Mouse (Mus musculus): ENCODE measurements around the gene Ripk3.
A peak's percentile ranks its signal among the peaks of the same experiment; 100 is the strongest.

The Ripk3 gene

GRCm38 (mm10) chr14:55761163-55761562 is 27.5 kb downstream of the Ripk3 start, which contains the start of gene Ltb4r2:
Ltb4r2 (plus strand) TSS chr14:55761428.
- no peak for DNase-seq

DNA sequence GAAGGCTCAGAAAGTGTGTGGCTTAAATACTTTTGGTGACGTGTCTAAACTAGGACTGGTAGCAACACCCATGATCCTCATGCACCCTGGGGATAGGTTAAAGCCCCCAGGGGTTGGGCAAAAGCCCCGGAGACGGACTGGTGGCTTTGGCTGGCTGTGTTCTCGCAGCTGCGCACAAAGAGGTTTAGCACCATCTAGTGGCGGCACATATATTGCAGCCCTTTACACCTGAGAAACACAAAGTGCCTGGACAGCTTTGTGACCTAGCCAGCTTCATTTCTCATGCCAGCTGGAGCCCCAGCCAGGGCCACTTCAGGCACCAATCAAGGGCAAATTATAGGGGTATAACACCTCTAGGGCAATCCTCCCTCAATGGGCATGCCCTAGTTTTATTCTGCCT is 28.5 kb downstream of the Ripk3 start:
- DNase-seq = peak; percentile 91 to 95

DNA sequence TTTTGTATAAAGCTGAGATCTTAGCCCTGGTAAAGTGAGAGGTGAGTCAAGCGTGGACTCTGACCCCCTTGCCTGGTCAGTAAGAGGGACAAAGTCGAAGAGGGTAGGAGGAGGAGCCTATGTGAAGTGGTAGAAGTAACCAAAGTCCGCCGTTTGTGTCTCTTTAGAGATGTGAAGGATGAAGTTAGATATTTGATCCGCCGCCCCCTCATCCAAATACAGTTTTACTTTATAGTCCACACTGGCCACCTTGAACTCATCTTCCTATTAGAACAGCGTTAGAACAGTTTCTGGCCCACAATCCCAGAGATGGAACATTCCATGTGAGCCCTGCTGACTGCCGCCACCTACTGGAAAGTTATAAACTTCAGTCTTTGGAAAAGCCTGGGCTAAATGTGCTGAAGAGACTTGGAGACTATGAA is 30.3 kb downstream of the Ripk3 start, which contains the start of gene Cideb:
Gene Cideb, minus strand, starts transcription at position 96 of the 422 bp plus-strand sequence.
- peak; percentile 66 to 76 for DNase-seq

- DNase-seq = no peak
Measured at GRCm38 (mm10) chr14:55757566-55757965, 31.1 kb downstream of the Ripk3 start.

DNA sequence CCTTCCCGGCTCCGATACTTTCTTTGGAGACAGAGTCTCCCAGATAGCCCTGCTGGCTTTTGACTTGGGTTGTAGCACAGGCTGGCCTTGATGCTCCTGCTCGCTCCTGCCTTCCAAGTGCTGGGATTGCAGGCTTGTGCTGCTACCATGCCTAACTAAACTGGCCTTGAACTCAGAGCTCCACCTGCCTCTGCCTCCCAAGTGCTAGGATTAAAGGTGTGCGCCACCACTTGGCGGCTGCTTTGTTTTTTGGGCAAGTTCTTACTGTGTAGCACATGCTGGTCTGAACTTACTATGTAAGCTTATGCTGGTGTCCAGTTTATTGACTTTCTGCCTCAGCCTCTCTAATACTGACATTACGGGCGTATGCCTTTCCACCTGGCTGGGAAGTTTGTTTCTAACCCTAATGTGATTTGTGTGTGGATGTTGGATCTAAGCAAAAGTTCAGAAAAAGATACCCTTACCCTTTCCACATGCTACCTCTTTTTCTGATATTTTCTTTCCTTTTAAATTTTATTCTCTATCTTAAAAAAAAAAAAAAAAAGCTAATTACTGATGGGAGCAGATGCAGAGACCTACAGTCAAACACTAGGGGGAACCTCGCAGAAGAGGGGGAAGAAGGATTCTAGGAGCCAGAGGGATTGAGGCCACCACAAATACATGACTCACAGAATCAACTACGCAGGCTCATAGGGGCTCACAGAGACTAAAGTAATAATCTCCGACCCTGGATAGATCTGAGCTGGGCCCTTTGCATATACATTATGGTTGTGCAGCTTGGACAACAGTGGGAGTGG is 41.4 kb downstream of the Ripk3 start:
- DNase-seq = no peak

DNA sequence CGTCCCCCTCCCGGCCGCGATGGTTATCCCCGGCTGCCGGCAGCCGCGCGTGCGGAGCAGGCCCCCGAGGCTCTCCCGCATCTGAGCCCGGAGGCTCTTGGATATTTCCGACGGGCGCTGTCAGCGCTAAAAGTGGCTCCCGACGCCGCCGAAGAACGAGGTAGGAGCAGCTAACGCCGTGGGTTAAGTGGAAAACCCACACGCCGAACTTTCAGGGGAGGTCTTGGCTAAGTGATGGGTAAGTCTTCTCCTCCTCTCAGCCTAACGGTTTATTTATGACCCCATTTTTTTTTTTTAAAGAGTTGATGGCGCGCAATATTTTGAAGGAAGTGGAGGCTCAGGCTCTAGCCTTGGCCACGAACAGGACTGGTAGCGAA is 42.8 kb downstream of the Ripk3 start:
- DNase-seq = no peak

GRCm38 (mm10) chr14:55745180-55745860 is 43.3 kb downstream of the Ripk3 start, which contains the start of the genes Dhrs1 and Nop9:
Dhrs1 (minus strand) TSS chr14:55745690.
Nop9 (plus strand) TSS chr14:55745693.
- DNase-seq = peak; percentile 93 to 94

GRCm38 (mm10) chr14:55743711-55744110 is 45.0 kb downstream of the Ripk3 start:
- peak; percentile 91 to 94 for DNase-seq

- no peak for DNase-seq
Measured at GRCm38 (mm10) chr14:55737086-55737687, 51.5 kb downstream of the Ripk3 start.

GRCm38 (mm10) chr14:55735758-55736157 is 52.9 kb downstream of the Ripk3 start:
- no peak for DNase-seq

DNA sequence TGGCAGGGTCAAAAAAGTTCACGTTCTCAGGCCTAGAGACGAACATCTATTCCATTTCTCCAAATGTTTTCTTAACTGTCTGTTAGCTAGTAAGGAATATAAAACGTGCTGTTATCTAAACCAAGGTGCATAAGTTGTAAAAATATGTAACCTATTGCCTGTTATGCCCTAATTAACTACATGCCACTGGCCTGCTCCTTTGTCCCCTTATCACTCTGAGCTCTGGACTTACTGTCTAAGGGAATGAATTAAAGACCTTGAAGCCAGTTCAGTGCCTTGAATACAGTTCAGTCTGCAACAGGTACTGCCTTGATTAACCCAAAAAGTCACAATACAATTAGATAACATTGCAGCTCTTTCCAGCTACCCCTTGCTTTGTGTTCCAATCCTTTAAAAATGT is 53.3 kb downstream of the Ripk3 start:
- DNase-seq = no peak

Measured in cerebellum, postnatal 10 days (tissue).